Mouse (Mus musculus): ENCODE measurements around the gene Mrpl12.

Gene Mrpl12

GRCm38 (mm10) chr11:120472052-120472451 lies 12.4 kb upstream of the Mrpl12 start:
- ATAC-seq (ENCODE audit: low TSS enrichment) = no peak

DNA sequence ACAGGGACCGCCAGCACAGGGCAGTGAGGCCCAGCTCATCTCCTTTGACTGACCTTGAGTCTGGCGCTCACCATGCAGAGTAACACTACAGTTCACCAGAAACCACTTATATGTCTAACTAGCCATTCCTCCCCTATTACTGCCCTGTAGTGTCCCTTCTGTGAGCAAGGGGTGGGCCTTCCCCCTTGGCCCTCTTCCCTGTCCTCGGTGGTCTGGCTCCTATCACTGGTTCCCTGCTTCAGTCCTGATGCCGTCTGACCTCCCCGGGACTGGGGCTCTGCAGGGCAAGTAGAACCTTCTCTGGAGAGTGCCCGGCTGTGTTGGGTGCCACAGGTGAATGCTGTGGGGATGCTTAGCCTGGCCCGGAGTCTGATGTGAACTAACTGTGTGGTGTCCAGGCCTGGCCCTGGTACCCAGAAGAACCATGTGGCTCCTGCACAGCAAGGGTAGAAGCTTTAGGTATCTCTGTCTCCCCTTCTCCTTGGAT lies 922 bp upstream of the Mrpl12 start:
- no peak for ATAC-seq (ENCODE audit: low TSS enrichment)

- no peak; the same call in 1 of the 2 replicates for ATAC-seq (ENCODE audit: low TSS enrichment)
Observed at GRCm38 (mm10) chr11:120485251-120485650, 838 bp downstream of the Mrpl12 start.

DNA sequence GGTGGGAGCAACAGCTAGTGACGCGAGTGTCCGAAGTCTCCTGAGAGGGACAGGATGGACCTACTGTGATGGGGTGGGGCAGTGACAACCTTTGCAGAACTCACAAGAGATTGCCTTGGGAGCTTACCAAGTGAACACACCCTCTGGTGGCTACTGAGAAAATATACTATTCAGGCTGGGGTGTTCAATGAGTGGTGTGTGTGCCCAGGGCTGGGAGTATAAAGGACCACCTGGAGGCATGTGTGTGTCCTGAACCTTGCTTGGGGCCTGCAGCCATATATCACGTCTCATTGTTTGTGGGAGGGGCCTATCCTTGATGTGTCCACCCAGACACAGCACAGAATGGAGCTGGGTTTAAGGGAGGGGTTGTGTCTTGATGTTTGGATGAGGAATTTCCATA lies 4.1 kb downstream of the Mrpl12 start:
- ATAC-seq (ENCODE audit: low TSS enrichment) = no peak

GRCm38 (mm10) chr11:120489054-120489761 lies 4.8 kb downstream of the Mrpl12 start:
- peak; percentile 40; the same call in 1 of the 2 replicates for ATAC-seq (ENCODE audit: low TSS enrichment)

DNA sequence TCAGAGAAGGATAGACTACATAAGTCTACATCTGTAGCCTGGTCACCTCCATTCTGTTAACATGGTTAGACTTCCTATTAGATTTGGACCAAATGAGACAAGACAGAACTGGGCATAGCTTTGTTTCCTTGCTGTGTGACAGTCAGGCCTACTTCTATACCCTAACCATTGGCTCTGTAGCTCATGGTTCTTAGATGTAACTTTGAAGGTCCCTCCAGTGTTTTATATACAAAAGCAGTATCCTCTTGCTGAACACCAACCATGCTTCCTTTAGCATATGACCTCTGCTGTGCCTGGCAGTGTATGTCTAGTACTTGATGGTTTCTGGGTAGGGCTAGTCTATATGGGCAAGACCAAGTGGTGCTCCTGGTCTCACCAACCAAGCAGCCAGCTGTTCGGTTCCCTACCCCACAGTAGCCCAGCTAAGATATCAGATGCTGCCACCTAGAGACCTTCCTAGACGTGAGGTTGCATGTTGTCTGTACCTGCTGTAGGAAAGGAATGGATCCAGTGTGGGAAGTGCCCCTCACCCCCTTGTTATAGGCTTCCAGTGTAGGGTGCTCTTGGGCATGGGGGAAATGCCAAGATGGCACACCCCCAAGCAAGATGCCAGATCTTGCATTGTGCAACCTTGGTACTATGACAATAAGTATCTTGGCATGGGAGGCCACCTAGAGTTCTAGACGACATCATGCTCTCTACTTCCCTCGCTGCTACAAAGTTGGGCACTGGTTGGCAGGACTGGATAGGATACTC lies 6.1 kb downstream of the Mrpl12 start:
- no peak for ATAC-seq (ENCODE audit: low TSS enrichment)

DNA sequence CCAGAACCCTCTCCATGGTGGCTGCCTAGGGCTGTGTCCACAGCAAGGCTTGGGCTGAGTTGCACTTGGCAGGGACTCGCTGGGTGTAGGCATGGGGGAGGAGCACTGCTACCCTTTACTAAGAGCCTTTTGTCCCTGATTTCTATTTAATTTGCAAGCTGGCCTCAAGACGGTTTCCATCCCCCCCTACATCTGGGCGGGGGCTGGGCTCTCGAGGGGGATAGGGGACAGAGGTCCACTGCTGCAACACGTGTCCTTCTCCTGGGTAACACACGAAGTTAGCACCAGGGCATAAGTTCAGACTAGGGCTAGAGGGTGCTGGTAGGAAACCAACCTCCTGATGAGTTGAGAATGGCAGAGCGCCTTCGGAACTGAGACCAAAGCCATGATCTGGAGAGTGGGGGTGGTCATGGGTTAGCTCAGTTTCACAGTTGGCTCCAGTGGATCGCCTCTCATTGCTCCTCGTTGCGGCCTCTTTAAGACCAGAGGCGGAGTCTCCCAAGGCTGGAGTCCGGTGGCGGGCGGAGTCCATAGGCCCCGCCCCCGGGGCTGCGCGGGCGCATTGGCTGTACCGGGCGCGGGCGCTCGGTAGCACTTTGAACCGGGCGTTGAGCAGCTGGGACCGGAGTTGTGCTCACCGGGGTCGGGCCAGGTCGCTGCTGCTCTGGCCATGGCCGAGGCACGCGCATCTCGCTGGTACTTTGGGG lies 7.1 kb downstream of the Mrpl12 start, which contains the start of gene Slc25a10:
Gene Slc25a10, plus strand, starts transcription at position 524 of the 707 bp plus-strand sequence.
- ATAC-seq (ENCODE audit: low TSS enrichment) = peak; percentile 84

- no peak; the same call in 1 of the 2 replicates for ATAC-seq (ENCODE audit: low TSS enrichment)
Observed at GRCm38 (mm10) chr11:120492024-120492877, 7.8 kb downstream of the Mrpl12 start.

GRCm38 (mm10) chr11:120492878-120493203 lies 8.4 kb downstream of the Mrpl12 start:
- ATAC-seq (ENCODE audit: low TSS enrichment) = no peak

- ATAC-seq (ENCODE audit: low TSS enrichment) = no peak
Observed at GRCm38 (mm10) chr11:120493351-120493750, 8.9 kb downstream of the Mrpl12 start.

- ATAC-seq (ENCODE audit: low TSS enrichment) = no peak
Observed at GRCm38 (mm10) chr11:120493911-120494310, 9.5 kb downstream of the Mrpl12 start.

DNA sequence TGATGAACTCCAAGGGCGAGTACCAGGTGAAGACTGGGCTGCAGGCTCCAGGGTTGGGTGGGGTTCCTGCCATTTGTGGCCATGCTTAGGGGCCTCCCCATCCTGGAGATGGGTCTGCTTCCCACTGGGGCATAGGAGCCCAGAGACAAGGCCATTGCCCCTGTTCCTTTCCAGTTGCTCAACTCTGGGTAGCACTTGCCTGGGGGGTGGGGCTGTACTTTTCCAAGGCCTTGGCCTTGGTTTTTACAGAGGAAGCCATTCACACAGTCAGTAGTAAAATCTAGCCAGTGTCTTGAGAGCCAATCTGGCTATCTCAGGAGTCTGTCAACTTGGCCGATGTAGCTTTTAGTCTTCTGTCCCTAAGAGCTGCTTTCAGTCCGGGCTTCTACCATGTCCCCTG lies 13.0 kb downstream of the Mrpl12 start:
- no peak for ATAC-seq (ENCODE audit: low TSS enrichment)

- no peak for ATAC-seq (ENCODE audit: low TSS enrichment)
Observed at GRCm38 (mm10) chr11:120498226-120498625, 13.8 kb downstream of the Mrpl12 start.

- ATAC-seq (ENCODE audit: low TSS enrichment) = no peak
Observed at GRCm38 (mm10) chr11:120498891-120499290, 14.5 kb downstream of the Mrpl12 start.

- ATAC-seq (ENCODE audit: low TSS enrichment) = no peak
Observed at GRCm38 (mm10) chr11:120499894-120500293, 15.5 kb downstream of the Mrpl12 start.

DNA sequence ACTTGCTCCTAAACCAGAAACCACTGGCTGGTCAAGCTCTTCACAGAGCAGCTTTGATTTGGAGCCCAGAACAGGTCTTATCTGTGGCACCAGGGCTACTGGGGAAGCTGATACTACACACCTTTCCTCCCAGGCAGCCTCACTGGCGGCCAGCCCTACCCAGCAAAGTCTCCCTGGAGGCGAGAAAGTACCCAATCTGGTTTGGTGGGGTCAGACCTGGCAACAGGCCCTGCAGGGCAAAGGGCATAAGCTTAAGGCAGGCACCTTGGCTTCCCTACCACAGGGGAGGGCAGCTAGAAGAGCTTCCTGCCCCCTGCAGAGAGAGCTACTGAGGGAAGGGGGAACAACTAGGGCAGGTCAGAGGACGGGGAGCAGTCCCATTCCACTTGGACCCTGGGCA lies 15.9 kb downstream of the Mrpl12 start:
- ATAC-seq (ENCODE audit: low TSS enrichment) = no peak

DNA sequence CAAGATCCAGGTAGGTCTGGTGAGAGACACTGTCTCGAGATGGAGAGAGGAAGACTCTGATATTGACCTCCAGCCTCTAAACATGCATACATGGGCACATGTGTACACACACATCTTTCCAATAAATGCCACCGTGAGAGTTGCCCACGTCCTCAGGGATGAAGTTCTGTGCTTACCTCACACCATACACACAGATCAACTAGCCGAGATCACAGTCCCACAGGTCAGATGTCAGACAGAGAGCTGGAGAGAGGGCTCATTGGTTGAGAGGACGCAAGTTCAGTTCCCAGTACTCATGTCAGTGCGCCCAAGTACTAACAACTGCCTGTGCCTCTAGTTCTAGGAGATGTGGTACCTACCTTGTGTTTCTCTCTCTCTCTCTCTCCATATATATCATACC lies 16.6 kb downstream of the Mrpl12 start:
- ATAC-seq (ENCODE audit: low TSS enrichment) = no peak

DNA sequence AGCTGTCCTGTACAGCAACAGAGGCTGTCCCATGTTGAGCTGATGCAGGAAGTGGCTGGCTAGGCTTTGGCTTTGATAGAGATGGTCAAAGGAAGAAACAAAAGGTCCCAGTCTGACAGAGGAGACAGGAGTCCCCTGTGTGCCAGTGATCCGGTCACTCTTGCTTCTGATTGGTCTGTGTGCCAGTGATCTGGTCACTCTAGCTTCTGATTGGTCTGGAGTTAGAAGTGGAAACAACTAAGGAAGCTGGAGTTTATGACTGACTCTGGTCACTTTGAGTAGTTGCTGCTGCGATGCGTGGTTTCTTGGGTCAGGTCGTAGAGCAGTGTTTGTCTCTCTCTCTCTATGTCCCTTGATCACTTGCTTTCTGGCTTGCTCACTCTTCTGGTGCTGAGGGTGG lies 17.3 kb downstream of the Mrpl12 start:
- no peak for ATAC-seq (ENCODE audit: low TSS enrichment)

- ATAC-seq (ENCODE audit: low TSS enrichment) = no peak
Observed at GRCm38 (mm10) chr11:120505661-120506060, 21.2 kb downstream of the Mrpl12 start.

DNA sequence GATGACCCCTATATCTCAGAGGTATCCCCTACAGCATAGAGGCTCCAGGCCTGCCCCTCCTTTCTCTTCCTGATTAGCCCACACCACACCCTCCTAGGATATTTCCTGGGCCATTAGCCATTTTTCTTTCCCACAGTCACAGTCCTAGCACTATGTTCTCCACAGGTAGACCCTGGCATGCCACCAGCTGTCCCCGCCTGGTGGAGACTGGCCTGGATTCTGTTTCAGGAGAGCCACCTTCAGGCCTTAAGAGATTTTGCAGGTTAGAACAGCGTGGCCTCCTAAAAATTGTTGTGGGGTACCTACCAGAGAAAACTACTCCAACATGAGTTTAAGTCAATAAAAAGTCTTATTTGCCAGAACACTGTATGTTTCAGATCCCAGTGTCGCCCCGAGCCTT lies 22.5 kb downstream of the Mrpl12 start:
- ATAC-seq (ENCODE audit: low TSS enrichment) = no peak

GRCm38 (mm10) chr11:120507611-120508289 lies 23.3 kb downstream of the Mrpl12 start:
- no peak for ATAC-seq (ENCODE audit: low TSS enrichment)

Data from frontal cortex, adult (tissue).